Mouse (Mus musculus) G1E (cell line): ENCODE measurements around the gene Rnf44.

Experiments
- CTCF ChIP-seq: IDR thresholded peaks from 2 replicates; pipeline ENCODE4 v1.5.1; 2012; ENCODE audit warnings: low read depth, low read length, inconsistent platforms, mixed read lengths
- GATA2 ChIP-seq: IDR thresholded peaks from 2 replicates; pipeline ENCODE4 v1.6.1; 2012; ENCODE audit warnings: low read depth, low read length, inconsistent platforms, borderline replicate concordance
- TAL1 ChIP-seq: conservative IDR thresholded peaks from 2 replicates; pipeline ENCODE4 v1.6.1; 2012; ENCODE audit warnings: low read depth, low read length, inconsistent platforms, mixed read lengths

DNA sequence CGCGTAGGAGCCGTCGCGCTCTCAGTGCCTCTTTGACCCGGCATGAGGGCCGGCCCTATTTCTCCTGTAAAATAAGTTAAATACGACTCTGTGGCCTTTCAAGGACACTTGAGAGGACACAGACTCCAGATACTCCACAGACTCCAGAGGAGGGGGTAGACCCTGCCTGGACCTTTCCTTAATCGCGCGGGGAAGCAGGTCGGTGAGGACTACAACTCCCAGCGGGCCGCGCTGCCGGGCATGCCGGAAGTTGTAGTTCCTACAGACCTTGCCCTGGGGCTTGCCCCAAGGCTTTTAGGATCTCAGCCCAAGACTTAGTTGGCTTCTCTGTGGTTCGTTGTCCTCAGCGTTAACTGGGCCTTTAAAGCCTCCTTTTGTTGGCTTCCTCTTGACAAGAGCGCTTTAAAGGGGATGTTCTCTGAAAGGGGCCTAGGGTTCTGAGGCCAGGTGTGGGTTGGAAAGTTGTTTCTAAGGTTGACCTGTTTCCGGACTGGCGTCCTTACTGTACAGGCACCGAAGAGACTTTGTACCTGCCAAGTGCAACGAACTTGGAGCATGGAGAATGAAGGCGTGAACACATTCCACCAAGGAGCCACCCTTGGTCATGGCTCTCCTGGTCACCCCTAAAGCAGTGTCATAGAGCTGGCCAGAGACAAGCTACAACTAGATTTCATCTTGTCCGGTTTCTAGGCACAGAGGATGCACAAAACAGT, 797 bp upstream of the Rnf44 start:
- TF ChIP-seq TAL1: no peak
- TF ChIP-seq CTCF: no peak
- no peak for TF ChIP-seq GATA2
